Mouse (Mus musculus) subcutaneous adipose tissue, adult 2 months (tissue): Measurements from ENCODE around the gene Spatc1l. TPM values are rescaled to one million over a fixed set of nuclear protein-coding genes. Genes with fewer than 3 reads are reported as not detected.

ENCODE experiments used
- polyA plus RNA-seq: library from polyadenylated mRNA; depleted of rRNA; stranded (reverse); fragments of >200 nt; gene quantifications from 2 replicates; pipeline ENCODE4 v1.2.3, GENCODE M21; 2012; ENCODE audit warnings: low replicate concordance; rRNA removed

Gene Spatc1l
- polyA plus RNA-seq = not detected in 2 replicates

GRCm38 (mm10) chr10:76561972-76562371, at the start of gene Spatc1l:
Gene Spatc1l, plus strand, starts transcription at chr10:76562272.

GRCm38 (mm10) chr10:76531375-76531774, 30.7 kb upstream of the Spatc1l start, which contains the start of gene Lss:
Gene Lss, plus strand, starts transcription at chr10:76531588.

GRCm38 (mm10) chr10:76575374-76575773, 13.3 kb downstream of the Spatc1l start, which contains the start of gene Ftcd:
Gene Ftcd, plus strand, starts transcription at chr10:76575648.

Other genes starting within 250 kb of the Spatc1l start
- gene Dip2a, start 217.0 kb upstream of the Spatc1l start, polyA plus RNA-seq = 20.5 and 30.7 TPM in 2 replicates
- gene AC141477.1, start 121.8 kb upstream of the Spatc1l start, polyA plus RNA-seq = not detected in 2 replicates
- 12.7 and 19.0 TPM in 2 replicates for gene Pcnt, start 119.5 kb upstream of the Spatc1l start, polyA plus RNA-seq
- not detected in 2 replicates for gene 2610028H24Rik, start 113.2 kb upstream of the Spatc1l start, polyA plus RNA-seq
- 21.5 and 32.8 TPM in 2 replicates for gene Mcm3ap, start 93.3 kb upstream of the Spatc1l start, polyA plus RNA-seq
- 2.2 and 3.1 TPM in 2 replicates for gene Ybey, start 93.2 kb upstream of the Spatc1l start, polyA plus RNA-seq
- 36.3 and 48.7 TPM in 2 replicates for gene Lss, start 30.7 kb upstream of the Spatc1l start, polyA plus RNA-seq
- not detected in 2 replicates for gene Ftcd, start 13.4 kb downstream of the Spatc1l start, polyA plus RNA-seq
- gene Col6a2, start 61.4 kb downstream of the Spatc1l start, polyA plus RNA-seq = 666 and 1,524 TPM in 2 replicates
- 688 and 1,410 TPM in 2 replicates for gene Col6a1, start 163.9 kb downstream of the Spatc1l start, polyA plus RNA-seq